Mouse (Mus musculus) right cerebral cortex, postnatal 10 days (tissue): ENCODE results near the gene Nmu.
A peak's percentile ranks its signal among the peaks of the same experiment; 100 is the strongest.

ENCODE experiments used
- DNase-seq, 2 experiments: peaks; one replicate each; pipeline ENCODE4 v3.0.0; 2021; ENCODE audit warnings: low spot score in 2 of 2

The Nmu gene

DNA sequence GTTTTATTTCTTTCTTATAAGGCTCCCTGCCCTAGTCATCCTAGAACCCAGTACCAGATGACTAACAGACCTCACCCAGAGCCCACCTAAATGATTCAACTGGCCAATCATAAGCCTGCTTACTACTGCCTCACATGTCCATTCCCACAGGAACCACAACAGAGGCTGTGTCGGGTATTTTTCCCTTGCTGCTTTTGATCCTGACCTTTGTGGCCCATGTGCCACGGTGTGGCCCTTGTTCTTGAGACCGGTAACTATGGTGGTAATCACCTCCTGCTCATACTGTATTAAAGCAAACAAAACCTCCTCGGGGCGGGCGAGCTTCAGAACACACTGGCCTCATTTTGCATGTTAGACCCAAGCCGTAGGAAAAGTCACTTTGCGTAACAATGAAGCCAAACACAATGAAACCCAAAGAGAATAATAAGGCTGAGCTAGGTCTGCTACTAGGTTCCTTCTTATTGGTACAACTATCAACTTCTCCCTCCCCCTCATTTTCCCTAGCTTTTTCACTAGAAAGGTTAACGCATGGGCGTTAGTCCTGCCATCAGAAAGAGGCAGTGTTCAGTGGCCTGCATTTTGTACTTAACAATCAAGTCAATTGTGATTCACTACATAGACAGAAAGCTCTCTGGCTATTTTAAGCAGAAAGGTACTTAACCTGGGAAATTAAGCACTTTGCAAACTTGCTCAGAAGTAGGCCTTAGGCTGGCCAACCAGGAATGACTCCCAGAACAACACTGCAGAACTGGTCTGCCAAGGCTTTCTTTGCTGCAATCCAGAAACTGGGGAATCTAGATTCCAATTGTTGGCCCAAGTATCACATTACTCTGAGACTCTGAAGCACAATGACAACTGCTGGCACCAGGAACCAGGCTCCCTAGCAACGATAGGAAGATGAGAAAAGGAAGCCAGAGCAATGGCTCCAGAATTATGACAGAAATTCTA is 42.1 kb downstream of the Nmu start:
- peak in 1 of 2 experiments; percentile 45 for DNase-seq

GRCm38 (mm10) chr5:76308206-76308605 is 55.4 kb downstream of the Nmu start:
- DNase-seq = peak in 1 of 2 experiments; percentile 9

DNA sequence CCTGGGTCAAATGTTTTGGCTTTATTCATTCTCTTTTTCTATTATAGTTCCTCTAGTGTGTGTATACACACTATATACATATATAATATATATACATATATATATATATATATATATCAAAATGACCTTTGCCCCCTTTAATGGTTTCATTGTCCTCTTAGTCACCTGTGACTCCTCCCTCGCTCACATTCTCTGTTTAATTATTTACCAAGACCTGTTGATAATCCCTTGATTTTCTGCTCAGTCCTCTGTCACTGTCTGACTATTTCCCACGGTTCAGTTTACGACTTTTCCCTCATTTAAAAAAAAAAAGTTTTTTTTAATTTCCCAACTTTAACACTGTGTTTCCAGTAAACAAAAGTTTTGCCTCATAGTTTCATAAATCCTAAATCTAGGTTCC is 57.3 kb downstream of the Nmu start:
- DNase-seq = no peak

DNA sequence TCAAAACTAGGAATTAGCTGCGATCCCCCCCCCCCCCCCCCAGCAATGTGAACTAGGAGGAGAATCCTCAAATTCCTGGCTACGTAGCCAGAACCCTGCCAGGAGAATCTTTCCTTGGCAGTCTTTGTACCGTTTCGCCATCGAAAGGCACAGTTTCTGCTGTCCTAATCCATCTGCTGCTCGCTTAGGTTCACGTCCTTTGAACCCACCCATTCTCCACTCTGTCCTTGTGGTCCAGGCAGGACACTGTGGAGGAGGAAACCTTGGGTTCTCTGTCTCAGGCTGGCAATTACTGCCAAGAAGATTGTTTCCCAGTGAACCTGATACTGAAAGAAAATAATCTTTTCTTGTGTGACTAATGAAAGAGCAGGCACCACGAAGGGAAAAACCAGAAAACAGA is 58.0 kb downstream of the Nmu start:
- DNase-seq = peak in 1 of 2 experiments; percentile 34

DNA sequence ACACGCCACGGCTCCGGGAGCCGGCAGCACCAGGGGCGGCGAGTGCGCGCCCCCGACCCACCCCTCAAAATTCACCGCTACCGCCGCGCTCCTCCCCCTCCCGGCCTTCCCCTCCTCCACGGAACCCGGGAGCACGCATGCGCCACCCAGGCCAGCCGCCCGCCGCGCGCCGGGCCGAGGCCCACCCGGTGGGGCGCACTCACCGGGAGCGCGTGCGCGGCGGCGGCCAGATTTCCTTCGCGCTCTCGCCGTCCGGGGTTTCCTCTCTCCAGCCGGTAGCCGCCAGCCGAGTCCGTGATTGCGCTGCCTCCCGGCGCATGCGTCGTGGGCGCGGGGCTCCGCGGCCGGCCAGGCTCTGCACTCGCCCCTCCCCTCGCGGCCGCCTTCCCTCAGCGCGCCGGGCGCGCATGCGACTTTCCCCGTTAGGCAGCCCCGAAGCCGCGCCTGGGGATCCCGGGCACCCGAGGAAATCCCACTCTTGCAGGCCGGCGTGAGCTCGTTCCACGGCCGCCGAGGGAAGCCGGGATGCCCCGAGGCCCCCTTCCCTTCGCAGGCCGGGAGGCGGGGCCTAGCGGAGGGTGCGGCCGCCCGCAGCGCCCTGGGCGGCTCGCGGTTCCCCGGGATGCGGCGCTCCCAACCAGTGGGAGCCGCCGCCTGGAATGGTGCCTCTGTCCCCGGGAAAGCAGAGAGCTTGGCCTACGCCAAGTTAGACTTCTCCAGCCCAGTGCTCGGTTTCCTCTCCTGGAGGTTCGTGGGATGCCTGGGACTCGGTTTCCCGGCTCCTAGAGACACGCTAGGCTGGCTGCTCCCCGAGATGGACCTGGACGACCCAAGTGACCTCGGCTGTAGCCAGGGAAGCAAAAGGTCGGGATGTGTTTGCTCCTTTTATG is 58.9 kb downstream of the Nmu start, which contains the start of gene Clock:
Clock (minus strand) TSS at position 341 of the 890 bp plus-strand sequence.
- DNase-seq = peak; percentile 94 to 95

- DNase-seq = peak; percentile 84 to 87
Observed at GRCm38 (mm10) chr5:76303745-76304451, 59.7 kb downstream of the Nmu start.

- no peak for DNase-seq
Observed at GRCm38 (mm10) chr5:76303379-76303744, 60.2 kb downstream of the Nmu start.

DNA sequence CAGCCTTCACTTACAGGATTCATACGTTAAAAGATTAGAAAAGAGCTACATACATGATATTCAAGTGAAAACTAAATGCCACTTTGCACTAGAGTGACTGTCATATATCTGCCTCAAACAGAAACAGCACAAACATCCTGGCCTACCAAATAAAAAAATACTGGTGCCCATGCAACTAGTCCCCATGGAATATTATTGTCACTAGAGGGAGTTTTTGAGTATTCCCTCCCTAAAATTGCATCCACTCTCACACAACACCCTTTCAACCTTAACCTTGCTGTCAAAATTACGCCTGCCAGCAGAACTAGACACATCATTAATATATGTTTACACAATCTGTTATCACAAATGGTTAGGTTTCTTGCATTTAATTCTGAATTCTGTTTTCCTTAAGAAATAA is 61.6 kb downstream of the Nmu start:
- DNase-seq = peak in 1 of 2 experiments; percentile 12

- DNase-seq = no peak
Observed at GRCm38 (mm10) chr5:76289234-76289691, 74.3 kb downstream of the Nmu start.

- DNase-seq = no peak
Observed at GRCm38 (mm10) chr5:76288256-76288655, 75.3 kb downstream of the Nmu start.

DNA sequence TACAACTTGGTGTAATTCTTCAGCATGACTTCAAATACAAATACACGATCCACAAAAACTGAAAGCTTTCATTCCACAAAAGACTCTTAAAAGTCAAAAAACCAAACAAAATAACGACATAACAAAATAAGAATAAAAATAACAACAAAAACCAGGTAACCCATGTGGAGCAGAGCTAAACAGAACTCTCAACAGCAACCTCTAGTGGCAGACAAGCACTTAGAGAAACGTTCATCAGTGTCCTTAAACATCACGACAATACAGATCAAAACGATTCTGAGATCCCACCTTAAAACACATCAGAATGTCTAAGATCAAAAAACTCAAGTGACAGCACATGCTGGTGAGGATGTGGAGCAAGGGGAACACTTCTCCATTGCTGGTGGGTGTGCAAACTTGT is 76.5 kb downstream of the Nmu start:
- DNase-seq = no peak

DNA sequence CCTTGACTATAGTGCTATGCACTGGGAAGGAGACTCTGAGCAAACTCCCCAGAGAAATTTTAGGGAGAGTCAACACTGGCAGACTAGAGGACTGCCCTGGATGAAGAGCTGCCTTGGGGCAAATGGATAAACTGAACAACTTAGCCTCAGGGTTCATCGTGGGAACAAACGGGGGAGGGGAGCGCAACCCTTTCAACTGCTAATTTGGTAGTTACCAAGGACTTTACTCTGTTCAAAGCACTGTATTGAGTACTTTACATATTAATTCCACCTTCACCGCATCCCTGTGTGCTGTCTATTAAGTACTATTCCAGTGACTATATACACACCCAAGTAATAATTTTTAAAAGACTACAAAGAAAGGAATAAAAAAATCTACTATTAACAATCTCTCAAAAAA is 77.9 kb downstream of the Nmu start:
- DNase-seq = no peak

- no peak for DNase-seq
Observed at GRCm38 (mm10) chr5:76283890-76284289, 79.7 kb downstream of the Nmu start.
